Mouse (Mus musculus) bone marrow macrophage, adult 2 months (primary cell): ENCODE measurements around the gene Abtb1.

Source experiments
- CTCF ChIP-seq: IDR thresholded peaks from 2 replicates; pipeline ENCODE4 v1.5.1; 2012; ENCODE audit warnings: low read depth, mild to moderate bottlenecking, low read length, moderate library complexity
- POLR2A ChIP-seq: IDR thresholded peaks from 2 replicates; pipeline ENCODE4 v1.6.1; 2012; ENCODE audit warnings: mild to moderate bottlenecking, low read depth, low read length, borderline replicate concordance

DNA sequence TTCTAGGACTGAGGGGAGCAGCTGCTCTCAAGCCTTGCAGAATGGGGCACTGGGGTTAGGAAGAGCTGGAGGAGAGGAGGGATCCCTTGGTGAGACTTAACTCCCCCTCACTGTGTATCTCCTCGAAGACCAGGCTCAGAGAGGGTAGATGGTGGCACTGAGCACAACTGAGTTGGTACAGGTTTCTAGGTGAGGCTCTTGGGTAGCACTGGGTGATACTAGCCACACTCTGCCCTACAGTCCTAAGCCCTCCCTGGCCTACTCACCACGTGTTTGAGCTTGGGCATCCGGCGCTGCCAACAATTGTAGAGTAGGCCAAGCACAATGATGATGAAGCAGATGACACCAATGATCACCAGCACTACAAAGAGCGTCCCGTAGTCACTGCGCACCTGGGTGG lies 1.5 kb upstream of the Abtb1 start:
- TF ChIP-seq CTCF (no peak), POLR2A (no peak)
